Mouse (Mus musculus) liver, embryonic 12.5 days (tissue): Measurements from ENCODE around the gene Top1. TPM values are rescaled to one million over a fixed set of nuclear protein-coding genes. Genes with fewer than 3 reads are reported as not detected.

ENCODE experiments used
- ATAC-seq: fragments of 200-750 bp; cut with Nextera tagmentation; 2 replicates; pipeline ENCODE4 v1.8.0; 2017; ENCODE audit warnings: moderate number of reproducible peaks, mild to moderate bottlenecking, moderate library complexity
- H3K27ac ChIP-seq: fragments of 300-500 bp; sonication (generic); 2 replicates; pipeline ENCODE4 v1.5.1; 2016; ENCODE audit warnings: mild to moderate bottlenecking
- H3K27me3 ChIP-seq: fragments of 300-500 bp; sonication (generic); replicated peaks from 2 replicates; pipeline ENCODE4 v1.6.1; 2016; ENCODE audit warnings: mild to moderate bottlenecking, moderate library complexity
- H3K36me3 ChIP-seq: fragments of 300-500 bp; sonication (generic); 2 replicates; pipeline ENCODE4 v1.6.1; 2016; ENCODE audit warnings: mild to moderate bottlenecking, moderate library complexity
- H3K4me1 ChIP-seq: fragments of 300-500 bp; sonication (generic); 2 replicates; pipeline ENCODE4 v1.6.1; 2016
- H3K4me2 ChIP-seq: fragments of 300-500 bp; sonication (generic); 2 replicates; pipeline ENCODE4 v1.6.1; 2016; ENCODE audit warnings: mild to moderate bottlenecking, moderate library complexity
- H3K4me3 ChIP-seq: fragments of 300-500 bp; sonication (generic); 2 replicates; pipeline ENCODE4 v1.5.1; 2016; ENCODE audit warnings: mild to moderate bottlenecking, moderate library complexity
- H3K9ac ChIP-seq: fragments of 300-500 bp; sonication (generic); 2 replicates; pipeline ENCODE4 v1.6.1; 2016; ENCODE audit warnings: mild to moderate bottlenecking, moderate library complexity
- H3K9me3 ChIP-seq: fragments of 300-500 bp; sonication (generic); replicated peaks from 2 replicates; pipeline ENCODE4 v1.6.1; 2016; ENCODE audit warnings: mild to moderate bottlenecking, moderate library complexity
- WGBS: fragments of 180-500 bp; shearing (Covaris S2); methylation state at CpG from one replicate; pipeline ENCODE4 v1.1.7; 2016; ENCODE audit not compliant: insufficient replicate concordance; 5-methylcytosine and 5-hydroxymethylcytosine counted together
- polyA plus RNA-seq: library from polyadenylated mRNA; unstranded; fragments of >200 nt; fragmentation: Nextera tagmentation; extraction: Ambion mirVana; gene quantifications from 2 replicates; pipeline ENCODE4 v1.2.1, GENCODE M21; 2016

The Top1 gene
- polyA plus RNA-seq, 1 experiment from 2014 or later, result 83.7 TPM

GRCm38 (mm10) chr2:160723613-160724375, 78.1 kb downstream of the Top1 start:
- Histone ChIP-seq H3K27me3 (no peaks in the 10 kb centered on the region), H3K4me1 (no peaks in the 10 kb centered on the region), H3K36me3 (peaks cover 67% of the 10 kb centered on the region), H3K9me3 (no peaks in the 10 kb centered on the region), H3K4me2 (no peak overlapping the region), H3K9ac (no peak overlapping the region), H3K4me3 (no peak overlapping the region), H3K27ac (no peak overlapping the region)
- 87% methylated on average over 4 of the region's 4 CpGs for WGBS
- ATAC-seq, result no peak

GRCm38 (mm10) chr2:160724536-160724935, 78.8 kb downstream of the Top1 start:
- Histone ChIP-seq H3K4me1 (no peaks in the 10 kb centered on the region), H3K4me3 (no peak overlapping the region), H3K9ac (no peak overlapping the region), H3K27me3 (no peaks in the 10 kb centered on the region), H3K27ac (no peak overlapping the region), H3K36me3 (peaks cover 60% of the 10 kb centered on the region), H3K9me3 (no peaks in the 10 kb centered on the region), H3K4me2 (no peak overlapping the region)
- WGBS, result 75% methylated on average over 5 of the region's 5 CpGs
- no peak for ATAC-seq

- Histone ChIP-seq H3K9ac (no peak overlapping the region), H3K4me1 (peaks cover 7% of the 10 kb centered on the region), H3K4me2 (no peak overlapping the region), H3K27me3 (peaks cover 10% of the 10 kb centered on the region), H3K36me3 (peaks cover 44% of the 10 kb centered on the region), H3K27ac (no peak overlapping the region), H3K9me3 (no peaks in the 10 kb centered on the region), H3K4me3 (no peak overlapping the region)
- 80% methylated on average over 6 of the region's 6 CpGs for WGBS
- ATAC-seq, result no peak
Observed at GRCm38 (mm10) chr2:160725877-160726864, 80.5 kb downstream of the Top1 start.

- peaks cover 18% of the 10 kb centered on the region for H3K36me3 ChIP-seq
- ATAC-seq, result no peak
- H3K4me2 ChIP-seq, result no peak overlapping the region
- H3K9me3 ChIP-seq, result no peaks in the 10 kb centered on the region
- 89% methylated on average over 3 of the region's 3 CpGs for WGBS
- no peak overlapping the region for H3K9ac ChIP-seq
- H3K4me3 ChIP-seq, result no peak overlapping the region
- peaks cover 26% of the 10 kb centered on the region for H3K4me1 ChIP-seq
- H3K27ac ChIP-seq, result no peak overlapping the region
- peaks cover 26% of the 10 kb centered on the region for H3K27me3 ChIP-seq
Observed at GRCm38 (mm10) chr2:160728972-160729371, 83.3 kb downstream of the Top1 start.

GRCm38 (mm10) chr2:160729436-160729835, 83.7 kb downstream of the Top1 start:
- H3K4me3 ChIP-seq, result no peak overlapping the region
- H3K4me1 ChIP-seq, result peaks cover 29% of the 10 kb centered on the region
- no peak overlapping the region for H3K27ac ChIP-seq
- no peaks in the 10 kb centered on the region for H3K9me3 ChIP-seq
- H3K27me3 ChIP-seq, result peaks cover 26% of the 10 kb centered on the region
- peaks cover 14% of the 10 kb centered on the region for H3K36me3 ChIP-seq
- H3K9ac ChIP-seq, result no peak overlapping the region
- WGBS, result 68% methylated on average over 2 of the region's 2 CpGs
- no peak for ATAC-seq
- H3K4me2 ChIP-seq, result no peak overlapping the region

- no peak overlapping the region for H3K27ac ChIP-seq
- peak overlapping the region; percentile 98 for H3K4me2 ChIP-seq
- H3K36me3 ChIP-seq, result peaks cover 8% of the 10 kb centered on the region
- H3K27me3 ChIP-seq, result peaks cover 26% of the 10 kb centered on the region
- peak overlapping the region; percentile 83; the same call in 1 of the 2 replicates for H3K9ac ChIP-seq
- H3K9me3 ChIP-seq, result no peaks in the 10 kb centered on the region
- 23% methylated on average over 17 of the region's 17 CpGs for WGBS
- peak overlapping the region; percentile 95 for H3K4me3 ChIP-seq
- no peak for ATAC-seq
- peaks cover 33% of the 10 kb centered on the region for H3K4me1 ChIP-seq
Observed at GRCm38 (mm10) chr2:160729851-160730796, 84.4 kb downstream of the Top1 start.

GRCm38 (mm10) chr2:160730797-160731116, 85.1 kb downstream of the Top1 start:
- Histone ChIP-seq H3K4me1 (peaks cover 35% of the 10 kb centered on the region), H3K27ac (no peak overlapping the region), H3K9ac (peak overlapping the region; percentile 83), H3K27me3 (peaks cover 26% of the 10 kb centered on the region), H3K4me2 (peak overlapping the region; percentile 98), H3K36me3 (peaks cover 2% of the 10 kb centered on the region), H3K9me3 (no peaks in the 10 kb centered on the region), H3K4me3 (peak overlapping the region; percentile 95)
- ATAC-seq, result peak; percentile 28; the same call in 1 of the 2 replicates
- 8% methylated on average over 19 of the region's 19 CpGs for WGBS

- Histone ChIP-seq H3K4me1 (peaks cover 35% of the 10 kb centered on the region), H3K9me3 (no peaks in the 10 kb centered on the region), H3K36me3 (no peaks in the 10 kb centered on the region), H3K4me2 (peak within 1 kb of the TSS; percentile 98), H3K4me3 (peak within 1 kb of the TSS; percentile 95), H3K27ac (peak within 1 kb of the TSS; percentile 71), H3K9ac (peak within 1 kb of the TSS; percentile 83), H3K27me3 (peaks cover 26% of the 10 kb centered on the region)
- peak; percentile 94 for ATAC-seq
- under 1% methylated on average over 91 of the region's 99 CpGs for WGBS
Observed at GRCm38 (mm10) chr2:160731117-160731838, 85.6 kb downstream of the Top1 start, which contains the start of gene Plcg1. Gene Plcg1, plus strand, starts transcription at chr2:160731300.

GRCm38 (mm10) chr2:160731839-160732261, 86.2 kb downstream of the Top1 start:
- H3K27me3 ChIP-seq, result peaks cover 26% of the 10 kb centered on the region
- peak; percentile 4; the same call in 1 of the 2 replicates for ATAC-seq
- H3K27ac ChIP-seq, result peak overlapping the region; percentile 71; the same call in 1 of the 2 replicates

GRCm38 (mm10) chr2:160732420-160732995, 86.8 kb downstream of the Top1 start:
- peaks cover 35% of the 10 kb centered on the region for H3K4me1 ChIP-seq

More at GRCm38 (mm10) chr2:160731839-160732261, 86.2 kb downstream of the Top1 start:
- H3K4me3 ChIP-seq, result peak overlapping the region; percentile 95
- H3K9ac ChIP-seq, result peak overlapping the region; percentile 83
- no peaks in the 10 kb centered on the region for H3K36me3 ChIP-seq
- H3K4me1 ChIP-seq, result peaks cover 35% of the 10 kb centered on the region
- peak overlapping the region; percentile 98 for H3K4me2 ChIP-seq
- no peaks in the 10 kb centered on the region for H3K9me3 ChIP-seq
- WGBS, result under 1% methylated on average over 32 of the region's 32 CpGs

More at GRCm38 (mm10) chr2:160732420-160732995, 86.8 kb downstream of the Top1 start:
- Histone ChIP-seq H3K27ac (no peak overlapping the region), H3K36me3 (no peaks in the 10 kb centered on the region), H3K9ac (peak overlapping the region; percentile 83), H3K9me3 (no peaks in the 10 kb centered on the region), H3K4me2 (peak overlapping the region; percentile 98), H3K27me3 (peaks cover 26% of the 10 kb centered on the region), H3K4me3 (peak overlapping the region; percentile 95)
- WGBS, result 26% methylated on average over 9 of the region's 9 CpGs
- no peak for ATAC-seq
